Mouse (Mus musculus) forebrain, embryonic 12.5 days (tissue): ENCODE measurements around the gene Tpd52l2. TPM values are rescaled to one million over a fixed set of nuclear protein-coding genes. Genes with fewer than 3 reads are reported as not detected.

Experiments
- ATAC-seq: fragments of 200-750 bp; cut with Nextera tagmentation; 2 replicates; pipeline ENCODE4 v1.8.0; 2017; ENCODE audit warnings: moderate TSS enrichment; ENCODE audit not compliant: low FRiP score
- H3K27ac ChIP-seq: fragments of 300-500 bp; sonication (generic); 2 replicates; pipeline ENCODE4 v1.5.1; 2016; ENCODE audit warnings: mild to moderate bottlenecking
- H3K27me3 ChIP-seq: fragments of 300-500 bp; sonication (generic); 2 replicates; pipeline ENCODE4 v1.6.1; 2016; ENCODE audit warnings: mild to moderate bottlenecking
- H3K36me3 ChIP-seq: fragments of 300-500 bp; sonication (generic); replicated peaks from 2 replicates; pipeline ENCODE4 v1.6.1; 2016; ENCODE audit warnings: mild to moderate bottlenecking
- H3K4me1 ChIP-seq: fragments of 300-500 bp; sonication (generic); 2 replicates; pipeline ENCODE4 v1.6.1; 2016
- H3K4me2 ChIP-seq: fragments of 300-500 bp; sonication (generic); 2 replicates; pipeline ENCODE4 v1.6.1; 2016; ENCODE audit warnings: mild to moderate bottlenecking, moderate library complexity
- H3K4me3 ChIP-seq: fragments of 300-500 bp; sonication (generic); replicated peaks from 2 replicates; pipeline ENCODE4 v1.5.1; 2016; ENCODE audit warnings: mild to moderate bottlenecking
- H3K9ac ChIP-seq: fragments of 300-500 bp; sonication (generic); 2 replicates; pipeline ENCODE4 v1.6.1; 2016; ENCODE audit warnings: mild to moderate bottlenecking
- H3K9me3 ChIP-seq: fragments of 300-500 bp; sonication (generic); 2 replicates; pipeline ENCODE4 v1.6.1; 2016
- WGBS: fragments of 180-500 bp; shearing (Covaris S2); methylation state at CpG from one replicate; pipeline ENCODE4 v1.1.7; 2016; 5-methylcytosine and 5-hydroxymethylcytosine counted together
- polyA plus RNA-seq: library from polyadenylated mRNA; unstranded; fragments of >200 nt; fragmentation: Nextera tagmentation; extraction: Ambion mirVana; gene quantifications from 2 replicates; pipeline ENCODE4 v1.2.1, GENCODE M21; 2016

The Tpd52l2 gene
- polyA plus RNA-seq = 133 and 134 TPM in 2 replicates

GRCm38 (mm10) chr2:181496831-181497547, at the start of gene Tpd52l2:
TSS of gene Tpd52l2 (plus strand) at chr2:181497142.
- ATAC-seq = peak; percentile 99
- peaks cover 19% of the 10 kb centered on the region for H3K4me1 ChIP-seq
- peak within 1 kb of the TSS; percentile 93 for H3K4me3 ChIP-seq
- H3K4me2 ChIP-seq = peak within 1 kb of the TSS; percentile 98
- under 1% methylated on average over 46 of the region's 46 CpGs for WGBS
- no peaks in the 10 kb centered on the region for H3K9me3 ChIP-seq
- H3K27me3 ChIP-seq = no peaks in the 10 kb centered on the region
- peak within 1 kb of the TSS; percentile 93 for H3K9ac ChIP-seq
- H3K27ac ChIP-seq = peak within 1 kb of the TSS; percentile 87
- H3K36me3 ChIP-seq = peaks cover 23% of the 10 kb centered on the region

DNA sequence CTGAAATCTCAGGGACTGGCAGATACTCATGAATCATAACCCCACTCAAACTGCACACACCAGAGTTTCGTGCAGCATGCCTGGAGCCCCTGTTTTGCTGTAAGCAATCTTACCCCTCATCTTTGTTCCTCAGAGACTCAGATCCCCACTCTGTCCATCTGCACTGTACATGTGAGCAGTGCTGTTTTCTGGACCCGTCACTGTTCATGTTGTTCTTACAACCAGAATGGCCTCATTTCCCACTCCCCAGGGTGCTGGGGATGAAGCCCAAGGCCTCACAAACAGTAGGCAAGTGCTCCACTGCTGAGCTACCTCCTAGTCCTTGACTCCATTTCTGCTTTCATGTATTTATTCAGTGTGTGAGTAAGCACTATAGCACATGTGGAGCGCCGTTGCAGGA, 44.8 kb upstream of the Tpd52l2 start:
- 78% methylated on average over 4 of the region's 4 CpGs for WGBS
- no peak overlapping the region for H3K4me3 ChIP-seq
- no peaks in the 10 kb centered on the region for H3K9me3 ChIP-seq
- H3K27ac ChIP-seq = no peak overlapping the region
- no peak for ATAC-seq
- no peak overlapping the region for H3K4me2 ChIP-seq
- H3K36me3 ChIP-seq = no peaks in the 10 kb centered on the region
- peaks cover 2% of the 10 kb centered on the region; the same call in 1 of the 2 replicates for H3K4me1 ChIP-seq
- peaks cover 3% of the 10 kb centered on the region for H3K27me3 ChIP-seq
- H3K9ac ChIP-seq = no peak overlapping the region

GRCm38 (mm10) chr2:181453274-181453673, 43.7 kb upstream of the Tpd52l2 start:
- 44% methylated on average over 1 of the region's 1 CpGs for WGBS
- peaks cover 11% of the 10 kb centered on the region for H3K4me1 ChIP-seq
- no peaks in the 10 kb centered on the region for H3K36me3 ChIP-seq
- H3K9ac ChIP-seq = no peak overlapping the region
- no peaks in the 10 kb centered on the region for H3K9me3 ChIP-seq
- no peak overlapping the region for H3K27ac ChIP-seq
- H3K4me3 ChIP-seq = no peak overlapping the region
- H3K4me2 ChIP-seq = no peak overlapping the region
- no peak for ATAC-seq
- peaks cover 11% of the 10 kb centered on the region for H3K27me3 ChIP-seq

DNA sequence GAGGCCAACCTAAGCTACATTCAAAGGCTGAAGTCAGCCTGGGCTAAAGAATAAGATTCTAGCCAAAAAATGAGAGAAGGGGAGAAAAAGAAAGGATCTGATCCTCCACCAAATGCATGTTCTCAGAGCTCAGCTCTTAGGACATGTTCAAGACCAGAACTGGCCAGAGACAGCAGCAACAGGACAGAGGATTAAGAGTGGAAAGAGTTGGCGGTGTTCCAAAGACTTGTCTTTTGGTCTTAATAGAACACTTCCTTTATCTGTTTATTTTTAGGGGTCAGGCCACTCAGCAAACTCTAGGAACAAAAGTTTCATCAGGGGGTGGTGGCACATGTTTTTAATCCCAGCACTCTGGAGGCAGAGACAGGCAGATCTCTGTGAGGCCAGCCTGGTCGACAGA, 41.0 kb upstream of the Tpd52l2 start:
- ATAC-seq = no peak
- peaks cover 26% of the 10 kb centered on the region for H3K4me1 ChIP-seq
- no peak overlapping the region for H3K27ac ChIP-seq
- WGBS = 76% methylated on average over 2 of the region's 2 CpGs
- H3K36me3 ChIP-seq = no peaks in the 10 kb centered on the region
- H3K27me3 ChIP-seq = peaks cover 25% of the 10 kb centered on the region
- no peak overlapping the region for H3K9ac ChIP-seq
- H3K9me3 ChIP-seq = no peaks in the 10 kb centered on the region
- no peak overlapping the region for H3K4me2 ChIP-seq
- H3K4me3 ChIP-seq = no peak overlapping the region

GRCm38 (mm10) chr2:181457831-181458230, 39.1 kb upstream of the Tpd52l2 start:
- peak overlapping the region; percentile 84 for H3K9ac ChIP-seq
- no peak overlapping the region for H3K27ac ChIP-seq
- 3% methylated on average over 15 of the region's 15 CpGs for WGBS
- H3K36me3 ChIP-seq = no peaks in the 10 kb centered on the region
- H3K9me3 ChIP-seq = no peaks in the 10 kb centered on the region
- H3K27me3 ChIP-seq = peaks cover 38% of the 10 kb centered on the region
- peak overlapping the region; percentile 99 for H3K4me2 ChIP-seq
- peaks cover 29% of the 10 kb centered on the region for H3K4me1 ChIP-seq
- H3K4me3 ChIP-seq = peak overlapping the region; percentile 99
- ATAC-seq = no peak

- H3K9ac ChIP-seq = peak overlapping the region; percentile 84
- no peaks in the 10 kb centered on the region for H3K36me3 ChIP-seq
- under 1% methylated on average over 47 of the region's 72 CpGs for WGBS
- peaks cover 42% of the 10 kb centered on the region for H3K27me3 ChIP-seq
- peaks cover 34% of the 10 kb centered on the region for H3K4me1 ChIP-seq
- H3K27ac ChIP-seq = peak overlapping the region; percentile 71
- H3K4me2 ChIP-seq = peak overlapping the region; percentile 99
- peak overlapping the region; percentile 99 for H3K4me3 ChIP-seq
- peak; percentile 31 for ATAC-seq
- no peaks in the 10 kb centered on the region for H3K9me3 ChIP-seq
Measured at GRCm38 (mm10) chr2:181458411-181459152, 38.4 kb upstream of the Tpd52l2 start.

GRCm38 (mm10) chr2:181459153-181459672, 37.7 kb upstream of the Tpd52l2 start, which contains the start of gene Zbtb46:
TSS of gene Zbtb46 (minus strand) at chr2:181459426.
- peak within 1 kb of the TSS; percentile 99 for H3K4me2 ChIP-seq
- peaks cover 47% of the 10 kb centered on the region for H3K27me3 ChIP-seq
- peak within 1 kb of the TSS; percentile 84 for H3K9ac ChIP-seq
- no peaks in the 10 kb centered on the region for H3K36me3 ChIP-seq
- peaks cover 34% of the 10 kb centered on the region for H3K4me1 ChIP-seq
- H3K4me3 ChIP-seq = peak within 1 kb of the TSS; percentile 99
- peak; percentile 91 for ATAC-seq
- H3K9me3 ChIP-seq = no peaks in the 10 kb centered on the region
- under 1% methylated on average over 38 of the region's 83 CpGs for WGBS
- H3K27ac ChIP-seq = peak within 1 kb of the TSS; percentile 71

- H3K4me1 ChIP-seq = peaks cover 34% of the 10 kb centered on the region
- ATAC-seq = peak; percentile 69
- H3K4me3 ChIP-seq = peak overlapping the region; percentile 99
- no peaks in the 10 kb centered on the region for H3K9me3 ChIP-seq
- peak overlapping the region; percentile 84 for H3K9ac ChIP-seq
- 0 out of 2 replicates have a peak overlapping the region, but pooled peaks have one; percentile 37 for H3K27ac ChIP-seq
- no peaks in the 10 kb centered on the region for H3K36me3 ChIP-seq
- under 1% methylated on average over 70 of the region's 71 CpGs for WGBS
- peaks cover 53% of the 10 kb centered on the region for H3K27me3 ChIP-seq
- H3K4me2 ChIP-seq = peak overlapping the region; percentile 99
Measured at GRCm38 (mm10) chr2:181459673-181460621, 37.0 kb upstream of the Tpd52l2 start.

GRCm38 (mm10) chr2:181461536-181462100, 35.3 kb upstream of the Tpd52l2 start:
- no peak for ATAC-seq
- H3K27me3 ChIP-seq = peaks cover 53% of the 10 kb centered on the region
- H3K4me2 ChIP-seq = no peak overlapping the region
- no peak overlapping the region for H3K27ac ChIP-seq
- H3K4me1 ChIP-seq = peaks cover 34% of the 10 kb centered on the region
- H3K9me3 ChIP-seq = no peaks in the 10 kb centered on the region
- 97% methylated on average over 1 of the region's 1 CpGs for WGBS
- H3K4me3 ChIP-seq = no peak overlapping the region
- H3K36me3 ChIP-seq = no peaks in the 10 kb centered on the region
- H3K9ac ChIP-seq = no peak overlapping the region

GRCm38 (mm10) chr2:181462604-181463003, 34.3 kb upstream of the Tpd52l2 start:
- Histone ChIP-seq H3K9ac (no peak overlapping the region), H3K4me2 (no peak overlapping the region), H3K27ac (no peak overlapping the region), H3K27me3 (peaks cover 48% of the 10 kb centered on the region), H3K4me1 (peaks cover 28% of the 10 kb centered on the region), H3K4me3 (no peak overlapping the region), H3K9me3 (no peaks in the 10 kb centered on the region), H3K36me3 (no peaks in the 10 kb centered on the region)
- 89% methylated on average over 1 of the region's 1 CpGs for WGBS
- ATAC-seq = no peak

DNA sequence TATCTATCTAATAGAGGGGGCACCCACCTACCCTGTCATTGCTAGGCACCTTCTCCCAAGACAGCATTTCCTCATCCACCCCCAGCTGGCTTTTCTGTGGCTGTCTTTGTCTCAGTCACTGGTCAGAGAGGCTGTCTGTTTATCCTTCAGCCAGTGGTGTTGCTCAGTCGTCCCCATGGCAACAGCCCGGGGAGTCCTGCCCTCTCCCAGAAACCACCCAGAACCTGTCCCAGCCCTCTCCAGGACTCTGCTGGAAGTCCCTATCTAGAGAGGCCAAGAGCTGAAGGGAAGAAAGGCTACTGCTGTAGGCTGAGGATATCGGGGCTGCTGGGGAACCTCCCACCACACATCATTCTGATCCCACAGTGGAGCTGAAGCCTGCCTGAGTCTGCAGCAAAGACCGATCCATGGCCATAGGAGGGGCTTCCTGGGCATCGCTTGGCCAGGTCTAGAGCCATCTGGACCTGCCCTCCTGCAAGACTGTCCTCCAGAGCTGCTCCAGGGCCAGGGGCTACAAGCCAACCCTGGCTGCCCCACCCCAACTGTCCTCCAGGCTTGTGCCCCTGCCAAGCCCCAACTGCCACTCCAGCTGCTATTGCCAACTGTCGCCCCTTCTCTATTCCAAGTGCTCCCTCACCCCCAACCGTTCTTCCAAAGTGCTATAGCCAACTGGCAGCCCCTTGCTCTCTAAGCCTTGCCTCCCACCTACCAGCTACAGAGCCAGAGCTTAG, 33.8 kb upstream of the Tpd52l2 start:
- H3K27me3 ChIP-seq = peaks cover 43% of the 10 kb centered on the region
- H3K9me3 ChIP-seq = no peaks in the 10 kb centered on the region
- no peak overlapping the region for H3K4me3 ChIP-seq
- WGBS = 45% methylated on average over 7 of the region's 7 CpGs
- peaks cover 23% of the 10 kb centered on the region for H3K4me1 ChIP-seq
- H3K36me3 ChIP-seq = no peaks in the 10 kb centered on the region
- no peak overlapping the region for H3K4me2 ChIP-seq
- no peak overlapping the region for H3K27ac ChIP-seq
- H3K9ac ChIP-seq = no peak overlapping the region
- ATAC-seq = no peak
